Mouse (Mus musculus): ENCODE data around the gene Srcin1. TPM values are rescaled to one million over a fixed set of nuclear protein-coding genes. Genes with fewer than 3 reads are reported as not detected.

The Srcin1 gene
- polyA plus RNA-seq, 1 experiment from 2014 or later = 0.33 TPM

GRCm38 (mm10) chr11:97509058-97509457, 66.9 kb downstream of the Srcin1 start:
- ATAC-seq (ENCODE audit: insufficient read depth, low FRiP score, low read depth) = no peak
- Histone ChIP-seq H3K27me3 (replicated peaks) (0 out of 2 replicates have a peak, but pooled peaks cover 2% of the 10 kb centered on the region), H3K9me3 (no peaks in the 10 kb centered on the region), H3K9ac (no peak overlapping the region), H3K4me3 (replicated peaks) (no peak overlapping the region), H3K27ac (no peak overlapping the region), H3K36me3 (no peaks in the 10 kb centered on the region), H3K4me2 (no peak overlapping the region), H3K4me1 (no peaks in the 10 kb centered on the region)
- 42% methylated on average over 5 of the region's 5 CpGs for WGBS

- H3K4me2 ChIP-seq = no peak overlapping the region
- no peak for ATAC-seq (ENCODE audit: insufficient read depth, low FRiP score, low read depth)
- H3K27me3 ChIP-seq (replicated peaks) = 0 out of 2 replicates have a peak, but pooled peaks cover 2% of the 10 kb centered on the region
- no peaks in the 10 kb centered on the region for H3K36me3 ChIP-seq
- H3K4me1 ChIP-seq = no peaks in the 10 kb centered on the region
- H3K9ac ChIP-seq = no peak overlapping the region
- no peak overlapping the region for H3K27ac ChIP-seq
- WGBS = 78% methylated on average over 3 of the region's 3 CpGs
- H3K4me3 ChIP-seq (replicated peaks) = no peak overlapping the region
- H3K9me3 ChIP-seq = no peaks in the 10 kb centered on the region
These were observed 67.8 kb downstream of the Srcin1 start for GRCm38 (mm10) chr11:97508198-97508597.

GRCm38 (mm10) chr11:97506331-97506730, 69.7 kb downstream of the Srcin1 start:
- no peak for ATAC-seq (ENCODE audit: insufficient read depth, low FRiP score, low read depth)
- Histone ChIP-seq H3K9me3 (no peaks in the 10 kb centered on the region), H3K4me2 (no peak overlapping the region), H3K9ac (no peak overlapping the region), H3K36me3 (no peaks in the 10 kb centered on the region), H3K4me3 (replicated peaks) (no peak overlapping the region), H3K27ac (no peak overlapping the region), H3K27me3 (replicated peaks) (0 out of 2 replicates have a peak, but pooled peaks cover 2% of the 10 kb centered on the region), H3K4me1 (no peaks in the 10 kb centered on the region)
- 48% methylated on average over 8 of the region's 8 CpGs for WGBS

- Histone ChIP-seq H3K4me1 (0 out of 2 replicates have a peak, but pooled peaks cover 3% of the 10 kb centered on the region), H3K27me3 (replicated peaks) (peaks cover 2% of the 10 kb centered on the region; the same call in 1 of the 2 replicates), H3K36me3 (no peaks in the 10 kb centered on the region), H3K9me3 (no peaks in the 10 kb centered on the region), H3K4me2 (no peak overlapping the region), H3K9ac (no peak overlapping the region), H3K4me3 (replicated peaks) (no peak overlapping the region), H3K27ac (no peak overlapping the region)
- 68% methylated on average over 4 of the region's 4 CpGs for WGBS
- no peak for ATAC-seq (ENCODE audit: insufficient read depth, low FRiP score, low read depth)
These were observed 70.2 kb downstream of the Srcin1 start for GRCm38 (mm10) chr11:97505784-97506183.

GRCm38 (mm10) chr11:97502846-97503245, 73.1 kb downstream of the Srcin1 start:
- H3K27ac ChIP-seq = no peak overlapping the region
- no peak overlapping the region for H3K4me3 ChIP-seq (replicated peaks)
- no peak for ATAC-seq (ENCODE audit: insufficient read depth, low FRiP score, low read depth)
- 0 out of 2 replicates have a peak, but pooled peaks cover 11% of the 10 kb centered on the region for H3K4me1 ChIP-seq
- 75% methylated on average over 4 of the region's 4 CpGs for WGBS
- H3K27me3 ChIP-seq (replicated peaks) = peaks cover 26% of the 10 kb centered on the region
- H3K9me3 ChIP-seq = no peaks in the 10 kb centered on the region
- peaks cover 6% of the 10 kb centered on the region; the same call in 1 of the 2 replicates for H3K36me3 ChIP-seq
- H3K9ac ChIP-seq = no peak overlapping the region
- H3K4me2 ChIP-seq = no peak overlapping the region

GRCm38 (mm10) chr11:97502383-97502782, 73.6 kb downstream of the Srcin1 start:
- Histone ChIP-seq H3K27ac (no peak overlapping the region), H3K27me3 (replicated peaks) (peaks cover 26% of the 10 kb centered on the region), H3K9ac (no peak overlapping the region), H3K4me1 (0 out of 2 replicates have a peak, but pooled peaks cover 11% of the 10 kb centered on the region), H3K4me3 (replicated peaks) (no peak overlapping the region), H3K9me3 (no peaks in the 10 kb centered on the region), H3K36me3 (peaks cover 6% of the 10 kb centered on the region; the same call in 1 of the 2 replicates), H3K4me2 (no peak overlapping the region)
- 47% methylated on average over 9 of the region's 9 CpGs for WGBS
- peak; percentile 55; the same call in 1 of the 2 replicates for ATAC-seq (ENCODE audit: insufficient read depth, low FRiP score, low read depth)

DNA sequence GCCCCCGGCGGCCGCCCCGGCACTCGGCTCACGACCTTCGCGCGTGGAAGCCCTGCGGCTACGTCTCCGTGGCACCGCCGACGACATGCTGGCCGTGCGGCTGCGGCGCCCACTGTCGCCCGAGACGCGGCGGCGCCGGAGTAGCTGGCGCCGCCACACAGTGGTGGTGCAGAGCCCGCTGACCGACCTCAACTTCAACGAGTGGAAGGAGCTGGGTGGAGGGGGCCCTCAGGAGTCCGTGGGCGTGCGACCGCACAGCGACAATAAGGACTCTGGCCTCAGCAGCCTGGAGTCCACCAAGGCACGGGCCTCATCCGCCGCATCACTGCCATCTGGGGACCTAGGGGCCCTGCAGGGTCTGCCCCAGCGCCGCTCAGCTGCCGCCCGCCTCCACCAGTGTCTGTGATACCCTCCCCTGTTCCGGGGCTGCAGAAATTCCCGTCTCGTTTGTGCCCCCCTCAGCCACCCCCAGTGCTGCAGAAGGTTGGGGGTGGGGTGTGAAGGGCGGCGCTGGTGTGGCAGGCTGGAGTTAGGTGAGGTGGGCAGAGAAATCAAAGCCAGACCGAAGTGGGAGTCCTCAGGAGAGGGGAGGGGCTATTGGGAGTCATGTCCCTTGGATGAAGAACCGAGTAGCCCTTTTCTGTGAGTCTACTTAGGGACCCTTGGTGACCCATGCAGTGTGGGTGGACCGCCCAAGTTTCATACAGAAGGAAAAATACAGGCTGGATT, 75.1 kb downstream of the Srcin1 start:
- WGBS = 57% methylated on average over 49 of the region's 51 CpGs
- ATAC-seq (ENCODE audit: insufficient read depth, low FRiP score, low read depth) = no peak
- no peaks in the 10 kb centered on the region for H3K9me3 ChIP-seq
- H3K36me3 ChIP-seq = peaks cover 6% of the 10 kb centered on the region; the same call in 1 of the 2 replicates
- H3K27me3 ChIP-seq (replicated peaks) = peaks cover 26% of the 10 kb centered on the region
- no peak overlapping the region for H3K9ac ChIP-seq
- H3K4me2 ChIP-seq = peak overlapping the region; percentile 39
- no peak overlapping the region for H3K27ac ChIP-seq
- H3K4me3 ChIP-seq (replicated peaks) = peak overlapping the region; percentile 16
- 0 out of 2 replicates have a peak, but pooled peaks cover 11% of the 10 kb centered on the region for H3K4me1 ChIP-seq

DNA sequence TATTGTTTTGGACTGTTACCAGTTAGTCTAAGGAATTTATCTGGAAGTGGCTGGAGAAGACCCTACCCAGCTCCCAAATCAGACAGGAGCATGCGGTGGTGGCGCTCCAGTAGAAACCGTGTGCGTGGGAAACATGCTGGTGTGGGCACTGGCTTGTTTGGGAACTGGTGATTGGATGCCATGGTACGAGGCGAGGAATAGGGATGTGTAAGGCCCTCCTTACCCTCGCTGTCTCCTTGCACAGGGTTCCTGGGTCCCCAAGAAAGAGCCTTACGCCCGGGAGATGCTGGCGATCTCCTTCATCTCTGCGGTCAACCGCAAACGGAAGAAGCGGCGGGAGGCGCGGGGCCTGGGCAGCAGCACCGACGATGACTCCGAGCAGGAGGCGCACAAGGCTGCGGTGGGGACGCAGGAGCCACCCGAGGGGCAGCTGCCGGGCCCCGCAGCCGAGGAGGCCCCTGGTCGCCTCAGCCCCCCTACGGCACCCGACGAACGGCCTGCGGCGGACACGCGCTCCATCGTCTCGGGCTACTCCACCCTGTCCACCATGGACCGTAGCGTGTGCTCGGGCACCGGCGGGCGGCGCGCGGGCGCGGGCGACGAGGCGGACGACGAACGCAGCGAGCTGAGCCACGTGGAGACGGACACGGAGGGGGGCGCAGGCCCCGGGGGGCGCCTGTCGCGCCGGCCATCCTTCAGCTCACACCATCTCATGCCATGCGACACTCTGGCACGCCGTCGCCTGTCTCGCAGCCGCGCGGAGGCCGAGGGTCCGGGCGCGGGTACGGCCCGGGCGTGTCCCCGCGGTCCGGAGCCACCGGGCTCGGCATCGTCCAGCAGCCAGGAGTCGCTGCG, 75.9 kb downstream of the Srcin1 start, which contains the start of gene 4933428G20Rik:
Gene 4933428G20Rik (minus strand): TSS at position 476 of the 855 bp plus-strand sequence.
- no peaks in the 10 kb centered on the region for H3K9me3 ChIP-seq
- no peak within 1 kb of the TSS for H3K9ac ChIP-seq
- no peak within 1 kb of the TSS for H3K27ac ChIP-seq
- 40% methylated on average over 87 of the region's 88 CpGs for WGBS
- H3K4me1 ChIP-seq = 0 out of 2 replicates have a peak, but pooled peaks cover 11% of the 10 kb centered on the region
- peak within 1 kb of the TSS; percentile 39 for H3K4me2 ChIP-seq
- peak within 1 kb of the TSS; percentile 16 for H3K4me3 ChIP-seq (replicated peaks)
- no peak for ATAC-seq (ENCODE audit: insufficient read depth, low FRiP score, low read depth)
- H3K36me3 ChIP-seq = peaks cover 6% of the 10 kb centered on the region; the same call in 1 of the 2 replicates
- H3K27me3 ChIP-seq (replicated peaks) = peaks cover 26% of the 10 kb centered on the region

DNA sequence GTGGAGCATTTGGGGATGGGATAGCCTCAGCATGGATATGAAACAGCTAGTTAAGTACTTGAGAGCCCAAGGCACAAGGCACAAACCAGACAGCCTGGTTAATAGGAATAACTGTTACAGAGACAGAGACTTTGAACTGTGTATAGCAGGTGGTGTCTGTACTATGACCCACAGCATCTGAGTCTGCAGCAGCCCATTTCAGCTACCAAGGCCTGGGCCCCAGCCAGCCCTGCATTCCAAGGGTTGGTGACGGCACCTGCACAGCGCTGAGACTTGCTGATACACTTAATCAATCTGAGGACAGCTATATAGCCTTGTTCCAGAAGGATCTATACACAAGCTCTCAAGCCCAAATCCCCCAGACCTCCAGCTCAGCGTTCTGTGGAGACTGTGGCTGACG, 78.4 kb downstream of the Srcin1 start:
- Histone ChIP-seq H3K4me1 (0 out of 2 replicates have a peak, but pooled peaks cover 11% of the 10 kb centered on the region), H3K36me3 (peaks cover 16% of the 10 kb centered on the region), H3K27ac (no peak overlapping the region), H3K4me3 (replicated peaks) (no peak overlapping the region), H3K9ac (no peak overlapping the region), H3K4me2 (no peak overlapping the region), H3K27me3 (replicated peaks) (peaks cover 26% of the 10 kb centered on the region), H3K9me3 (no peaks in the 10 kb centered on the region)
- no peak for ATAC-seq (ENCODE audit: insufficient read depth, low FRiP score, low read depth)
- WGBS = 78% methylated on average over 4 of the region's 4 CpGs

DNA sequence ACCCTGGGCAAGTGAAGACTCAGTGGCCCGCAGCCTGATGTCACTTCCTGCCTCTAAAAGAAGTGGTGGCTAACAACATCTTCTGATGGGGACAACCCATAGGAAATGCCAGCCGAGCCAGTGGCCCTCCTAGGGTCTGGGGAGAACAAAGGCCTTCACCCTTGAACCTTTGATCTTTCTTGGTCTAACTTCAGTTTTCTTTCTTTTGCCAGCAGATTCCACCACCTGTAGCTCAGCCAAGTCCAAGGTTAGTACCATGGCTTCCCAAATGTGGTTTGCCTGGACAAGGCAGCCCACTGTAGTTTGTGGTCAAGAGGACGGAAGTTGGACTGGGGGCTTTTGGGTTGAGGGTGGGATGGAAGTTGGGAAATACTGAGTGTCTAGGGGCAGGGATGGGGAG, 83.2 kb downstream of the Srcin1 start:
- no peak overlapping the region for H3K27ac ChIP-seq
- no peak for ATAC-seq (ENCODE audit: insufficient read depth, low FRiP score, low read depth)
- H3K4me2 ChIP-seq = no peak overlapping the region
- no peak overlapping the region for H3K9ac ChIP-seq
- no peaks in the 10 kb centered on the region for H3K27me3 ChIP-seq (replicated peaks)
- no peaks in the 10 kb centered on the region for H3K4me1 ChIP-seq
- H3K4me3 ChIP-seq (replicated peaks) = no peak overlapping the region
- no peaks in the 10 kb centered on the region for H3K9me3 ChIP-seq
- 95% methylated on average over 3 of the region's 3 CpGs for WGBS
- H3K36me3 ChIP-seq = peaks cover 23% of the 10 kb centered on the region

DNA sequence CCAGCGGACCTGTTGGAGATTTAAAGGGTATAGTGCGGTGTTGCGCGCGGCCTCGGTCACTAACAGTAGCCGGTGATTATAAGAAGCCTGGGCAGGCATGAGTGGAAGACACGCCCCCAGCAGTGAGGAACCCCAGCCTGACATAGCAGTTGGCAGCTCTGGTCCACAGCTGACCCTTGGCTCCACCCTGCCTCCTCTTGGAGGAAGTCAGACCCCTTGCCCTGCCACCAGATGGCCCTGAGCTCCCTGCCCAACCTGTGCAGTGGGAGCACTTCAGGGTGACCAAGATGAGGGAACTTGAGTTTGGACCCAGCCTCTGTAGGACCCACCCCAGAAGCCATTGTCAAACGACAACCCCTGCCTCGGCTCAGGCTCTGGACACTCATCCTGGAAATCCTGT, 84.3 kb downstream of the Srcin1 start:
- WGBS = 74% methylated on average over 10 of the region's 10 CpGs
- H3K36me3 ChIP-seq = peaks cover 23% of the 10 kb centered on the region
- H3K4me2 ChIP-seq = no peak overlapping the region
- no peaks in the 10 kb centered on the region for H3K4me1 ChIP-seq
- no peak for ATAC-seq (ENCODE audit: insufficient read depth, low FRiP score, low read depth)
- no peak overlapping the region for H3K4me3 ChIP-seq (replicated peaks)
- no peaks in the 10 kb centered on the region for H3K9me3 ChIP-seq
- no peak overlapping the region for H3K9ac ChIP-seq
- no peak overlapping the region for H3K27ac ChIP-seq
- no peaks in the 10 kb centered on the region for H3K27me3 ChIP-seq (replicated peaks)

Measured in stomach, embryonic 15.5 days (tissue).